Mouse (Mus musculus): ENCODE data around the gene Fbln2.

DNA sequence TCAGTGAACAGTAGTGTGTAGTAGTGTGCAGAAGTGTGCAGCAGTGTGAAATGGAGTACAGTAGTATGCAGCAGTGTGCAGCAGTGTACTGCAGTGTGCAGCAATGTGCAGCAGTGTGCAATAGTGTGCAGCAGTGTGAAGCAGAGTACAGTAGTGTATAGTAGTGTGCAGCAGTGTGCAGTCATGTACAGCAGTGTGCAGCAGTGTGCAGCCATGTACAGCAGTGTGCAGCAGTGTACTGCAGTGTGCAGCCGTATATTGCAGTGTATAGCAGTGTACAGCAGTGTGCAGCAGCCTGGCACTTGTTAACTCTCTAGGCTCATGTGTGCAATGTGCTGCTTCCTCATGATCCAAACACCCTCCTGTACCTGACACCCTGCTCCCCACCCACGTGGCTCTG, 13.8 kb upstream of the Fbln2 start:
- TF ChIP-seq POLR2A (IDR thresholded peaks at IDR 0.05; ENCODE audit: insufficient read depth, low read depth, low read length) (no peak), CTCF (IDR thresholded peaks at IDR 0.05) (no peak), EP300 (IDR thresholded peaks at IDR 0.05; ENCODE audit: insufficient read depth, low read depth, low read length) (no peak)

Data from heart, adult 2 months (tissue).